Comparison of ENCODE assay signal across 17 mouse cellular contexts in the genomic region with DNA sequence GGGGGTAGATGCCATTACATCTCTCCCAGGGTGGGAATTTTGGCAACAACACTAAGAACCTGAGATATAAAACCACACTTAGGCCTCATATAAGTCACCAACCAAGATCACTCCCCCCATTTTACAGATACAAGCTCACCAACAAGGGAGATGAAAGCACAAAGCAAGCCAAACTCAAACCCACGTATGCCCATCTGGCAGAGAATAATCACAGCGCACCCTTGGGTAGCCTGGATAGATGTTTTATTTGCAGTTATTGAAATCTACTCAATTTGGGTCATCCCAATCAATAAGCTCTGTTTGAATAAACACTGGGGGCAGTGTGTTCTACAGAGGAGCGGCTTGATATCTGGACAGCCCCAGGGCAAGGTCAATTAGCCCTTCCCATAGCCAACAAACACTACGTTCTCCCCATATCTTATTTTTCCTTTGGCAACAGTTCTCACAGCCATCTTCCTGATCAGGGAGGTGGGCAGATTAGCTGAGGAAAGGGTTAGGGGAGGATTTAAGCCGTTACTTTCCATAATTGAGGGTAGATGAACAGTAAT.
DNase-seq lines count a peak whose midpoint lies in the region; TF ChIP-seq lines count a peak whose summit lies in the region.
"Had no signal": no experiment of that assay in that cellular context is flagged by ENCODE, and none has a peak within 500 bp of the region (broad histone marks: within the 10 kb centered on the region; RNA-seq: fewer than 3 reads in every experiment).

No protein-coding gene starts in this region.

- peak; percentile 59 for DNase-seq in ovary, adult 18-20 months (ENCODE audit: low spot score)
- no peak for DNase-seq in ovary, postnatal 14 days (ENCODE audit: low spot score)
- no peak for DNase-seq in hindbrain, embryonic 10.5 days (ENCODE audit: low spot score)
- DNase-seq in midbrain, embryonic 10.5 days (ENCODE audit: low spot score), result no peak
- no peak for DNase-seq in urinary bladder, adult 2 months (ENCODE audit: low spot score)
- DNase-seq in cerebellum, adult 2 months, result no peak
- DNase-seq: adrenal gland, postnatal 25 days; cerebellum, adult 11 months; embryo, embryonic 11 days; gastrocnemius, adult 2 months; heart, postnatal 36 days; kidney, adult 18-20 months; lung, adult 2 months; thymus, postnatal 14 days had no signal

- H3K27me3 ChIP-seq in hindbrain, embryonic 10.5 days (ENCODE audit: insufficient read depth, poor library complexity, severe bottlenecking), result no peaks in the 10 kb centered on the region
- H3K27me3 ChIP-seq in midbrain, embryonic 10.5 days (ENCODE audit: low read depth, poor library complexity, severe bottlenecking), result no peaks in the 10 kb centered on the region
- H3K27me3 ChIP-seq in cerebellum, adult 2 months (ENCODE audit: control insufficient read depth, insufficient read depth, low read length), result no peaks in the 10 kb centered on the region
- H3K27me3 ChIP-seq: limb, embryonic 12.5 days had no signal

- no peaks in the 10 kb centered on the region for H3K9me3 ChIP-seq in hindbrain, embryonic 10.5 days
- no peaks in the 10 kb centered on the region for H3K9me3 ChIP-seq in midbrain, embryonic 10.5 days (replicated peaks)
- H3K9me3 ChIP-seq: limb, embryonic 12.5 days had no signal

- H3K4me1 ChIP-seq in hindbrain, embryonic 10.5 days (replicated peaks), result peaks cover 73% of the 10 kb centered on the region
- peaks cover 87% of the 10 kb centered on the region for H3K4me1 ChIP-seq in midbrain, embryonic 10.5 days
- peaks cover 35% of the 10 kb centered on the region for H3K4me1 ChIP-seq in olfactory bulb, adult 2 months (ENCODE audit: control insufficient read depth, insufficient read depth, low read length)
- H3K4me1 ChIP-seq in cerebellum, adult 2 months (ENCODE audit: control insufficient read depth, insufficient read depth, low read length), result peaks cover 65% of the 10 kb centered on the region

- TF ChIP-seq POLR2A in olfactory bulb, adult 2 months (IDR thresholded peaks at IDR 0.05; ENCODE audit: insufficient read depth, low read depth, low read length), result no peak
- TF ChIP-seq POLR2A in cerebellum, adult 2 months (IDR thresholded peaks at IDR 0.05; ENCODE audit: borderline replicate concordance, insufficient read depth, low read length), result no peak

- 74% methylated on average over 5 of the region's 5 CpGs for whole genome bisulfite sequencing in hindbrain, embryonic 10.5 days
- 77% methylated on average over 5 of the region's 5 CpGs for WGBS in midbrain, embryonic 10.5 days
- 55% methylated on average over 5 of the region's 5 CpGs for WGBS in olfactory bulb, adult 2 months
- 53% methylated on average over 5 of the region's 5 CpGs for WGBS in cerebellum, adult 2 months

- H3K4me3 ChIP-seq in hindbrain, embryonic 10.5 days, result no peak overlapping the region
- no peak overlapping the region for H3K4me3 ChIP-seq in midbrain, embryonic 10.5 days
- no peak overlapping the region for H3K4me3 ChIP-seq in olfactory bulb, adult 2 months (ENCODE audit: insufficient read depth, low read depth, low read length)
- H3K4me3 ChIP-seq in cerebellum, adult 2 months (replicated peaks; ENCODE audit: insufficient read depth, low read depth, low read length), result no peak overlapping the region
- H3K4me3 ChIP-seq: gastrocnemius, adult 2 months; limb, embryonic 12.5 days; myocyte had no signal

- peaks cover 31% of the 10 kb centered on the region for H3K36me3 ChIP-seq in hindbrain, embryonic 10.5 days
- H3K36me3 ChIP-seq in midbrain, embryonic 10.5 days, result peaks cover 53% of the 10 kb centered on the region
- H3K36me3 ChIP-seq: limb, embryonic 12.5 days had no signal

- H3K27ac ChIP-seq in hindbrain, embryonic 10.5 days, result peak overlapping the region; percentile 80
- H3K27ac ChIP-seq in midbrain, embryonic 10.5 days (replicated peaks), result peak overlapping the region; percentile 82
- peak overlapping the region; percentile 9 for H3K27ac ChIP-seq in olfactory bulb, adult 2 months (ENCODE audit: insufficient read depth, low read depth, low read length)
- no peak overlapping the region; the same call in 1 of the 2 replicates for H3K27ac ChIP-seq in cerebellum, adult 2 months (ENCODE audit: insufficient read depth, low read length)
- H3K27ac ChIP-seq: gastrocnemius, adult 2 months; limb, embryonic 12.5 days had no signal

- TF ChIP-seq CTCF in olfactory bulb, adult 2 months (IDR thresholded peaks at IDR 0.05; ENCODE audit: insufficient read depth, low read depth, low read length), result no peak
- no peak for TF ChIP-seq CTCF in cerebellum, adult 2 months (IDR thresholded peaks at IDR 0.05; ENCODE audit: borderline replicate concordance, insufficient read depth, low read depth, low read length)
